Mouse (Mus musculus) cerebellum, adult 2 months (tissue): ENCODE measurements around the gene Cyp2a5.

ENCODE experiments used
- CTCF ChIP-seq: fragments of 200-500 bp; IDR thresholded peaks from 2 replicates; pipeline ENCODE4 v1.5.1; 2011; ENCODE audit warnings: low read depth, mild to moderate bottlenecking, control low read depth, low read length, moderate library complexity, borderline replicate concordance; ENCODE audit not compliant: insufficient read depth
- POLR2A ChIP-seq: fragments of 200-500 bp; IDR thresholded peaks from 2 replicates; pipeline ENCODE4 v1.6.1; 2011; ENCODE audit warnings: low read length, control low read depth, borderline replicate concordance; ENCODE audit not compliant: insufficient read depth

DNA sequence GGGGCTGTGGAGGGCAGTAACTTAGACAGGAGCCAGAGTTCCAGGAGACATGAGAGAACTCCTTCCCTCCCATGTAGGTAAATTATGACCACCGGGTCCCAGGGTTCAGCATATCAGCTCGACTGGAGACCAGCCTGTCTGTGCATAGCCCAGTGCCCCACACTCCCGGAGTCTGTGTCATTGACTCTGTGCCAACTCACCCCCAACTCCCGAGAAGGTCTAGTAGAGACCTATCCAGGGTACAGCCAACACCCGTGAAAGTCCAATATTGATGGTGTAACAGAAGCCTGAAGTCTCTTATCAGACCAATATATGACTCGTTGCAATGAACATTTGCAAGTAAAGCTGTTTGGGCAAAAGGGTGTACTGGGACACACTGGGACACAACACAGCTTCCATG, 45.1 kb upstream of the Cyp2a5 start:
- TF ChIP-seq CTCF (no peak), POLR2A (no peak)
